Mouse (Mus musculus): Measurements from ENCODE around the gene Slc25a21. TPM values are rescaled to one million over a fixed set of nuclear protein-coding genes. Genes with fewer than 3 reads are reported as not detected.

Gene Slc25a21
- polyA plus RNA-seq, 1 experiment from 2014 or later = 0.71 TPM

GRCm38 (mm10) chr12:57093107-57093506 is 104.2 kb downstream of the Slc25a21 start:
- no peaks in the 10 kb centered on the region for H3K4me1 ChIP-seq (ENCODE audit: control insufficient read depth, insufficient read depth, low read length)
- H3K9me3 ChIP-seq (ENCODE audit: control insufficient read depth, low read length) = no peaks in the 10 kb centered on the region
- no peak for ATAC-seq
- H3K9ac ChIP-seq (ENCODE audit: low read depth, low read length) = no peak overlapping the region
- H3K27ac ChIP-seq (ENCODE audit: low read length) = no peak overlapping the region
- H3K36me3 ChIP-seq (ENCODE audit: control insufficient read depth, insufficient read depth, low read length) = no peaks in the 10 kb centered on the region
- WGBS = 51% methylated on average over 5 of the region's 5 CpGs
- no peak overlapping the region for H3K4me3 ChIP-seq (ENCODE audit: low read length)
- no peaks in the 10 kb centered on the region for H3K27me3 ChIP-seq (replicated peaks; ENCODE audit: control insufficient read depth, insufficient read depth, low read length)
- H3K4me2 ChIP-seq (ENCODE audit: low read depth, low read length) = no peak overlapping the region

GRCm38 (mm10) chr12:57084519-57084918 is 112.8 kb downstream of the Slc25a21 start:
- Histone ChIP-seq H3K9me3 (ENCODE audit: control insufficient read depth, low read length) (no peaks in the 10 kb centered on the region), H3K9ac (ENCODE audit: low read depth, low read length) (no peak overlapping the region), H3K4me1 (ENCODE audit: control insufficient read depth, insufficient read depth, low read length) (no peaks in the 10 kb centered on the region), H3K4me3 (ENCODE audit: low read length) (no peak overlapping the region), H3K4me2 (ENCODE audit: low read depth, low read length) (no peak overlapping the region), H3K27me3 (replicated peaks; ENCODE audit: control insufficient read depth, insufficient read depth, low read length) (no peaks in the 10 kb centered on the region), H3K36me3 (ENCODE audit: control insufficient read depth, insufficient read depth, low read length) (no peaks in the 10 kb centered on the region), H3K27ac (ENCODE audit: low read length) (no peak overlapping the region)
- no peak for ATAC-seq
- 56% methylated on average over 3 of the region's 3 CpGs for WGBS

- H3K9ac ChIP-seq (ENCODE audit: low read depth, low read length) = no peak overlapping the region
- no peak overlapping the region for H3K4me3 ChIP-seq (ENCODE audit: low read length)
- no peaks in the 10 kb centered on the region for H3K27me3 ChIP-seq (replicated peaks; ENCODE audit: control insufficient read depth, insufficient read depth, low read length)
- H3K4me2 ChIP-seq (ENCODE audit: low read depth, low read length) = no peak overlapping the region
- 80% methylated on average over 5 of the region's 5 CpGs for WGBS
- H3K36me3 ChIP-seq (ENCODE audit: control insufficient read depth, insufficient read depth, low read length) = no peaks in the 10 kb centered on the region
- no peaks in the 10 kb centered on the region for H3K9me3 ChIP-seq (ENCODE audit: control insufficient read depth, low read length)
- H3K27ac ChIP-seq (ENCODE audit: low read length) = no peak overlapping the region
- H3K4me1 ChIP-seq (ENCODE audit: control insufficient read depth, insufficient read depth, low read length) = no peaks in the 10 kb centered on the region
- ATAC-seq = no peak
These were observed 113.7 kb downstream of the Slc25a21 start for GRCm38 (mm10) chr12:57083533-57083932.

- Histone ChIP-seq H3K9me3 (ENCODE audit: control insufficient read depth, low read length) (no peaks in the 10 kb centered on the region), H3K27me3 (replicated peaks; ENCODE audit: control insufficient read depth, insufficient read depth, low read length) (no peaks in the 10 kb centered on the region), H3K36me3 (ENCODE audit: control insufficient read depth, insufficient read depth, low read length) (no peaks in the 10 kb centered on the region), H3K4me3 (ENCODE audit: low read length) (no peak overlapping the region), H3K27ac (ENCODE audit: low read length) (no peak overlapping the region), H3K4me2 (ENCODE audit: low read depth, low read length) (no peak overlapping the region), H3K4me1 (ENCODE audit: control insufficient read depth, insufficient read depth, low read length) (no peaks in the 10 kb centered on the region), H3K9ac (ENCODE audit: low read depth, low read length) (no peak overlapping the region)
- WGBS = 70% methylated on average over 4 of the region's 4 CpGs
- ATAC-seq = no peak
These were observed 120.7 kb downstream of the Slc25a21 start for GRCm38 (mm10) chr12:57076606-57077005.

GRCm38 (mm10) chr12:57072616-57073015 is 124.7 kb downstream of the Slc25a21 start:
- no peaks in the 10 kb centered on the region for H3K36me3 ChIP-seq (ENCODE audit: control insufficient read depth, insufficient read depth, low read length)
- no peak for ATAC-seq
- H3K9ac ChIP-seq (ENCODE audit: low read depth, low read length) = no peak overlapping the region
- no peaks in the 10 kb centered on the region for H3K4me1 ChIP-seq (ENCODE audit: control insufficient read depth, insufficient read depth, low read length)
- H3K27ac ChIP-seq (ENCODE audit: low read length) = no peak overlapping the region
- no peaks in the 10 kb centered on the region for H3K27me3 ChIP-seq (replicated peaks; ENCODE audit: control insufficient read depth, insufficient read depth, low read length)
- H3K4me3 ChIP-seq (ENCODE audit: low read length) = no peak overlapping the region
- no peaks in the 10 kb centered on the region for H3K9me3 ChIP-seq (ENCODE audit: control insufficient read depth, low read length)
- 75% methylated on average over 2 of the region's 2 CpGs for WGBS
- H3K4me2 ChIP-seq (ENCODE audit: low read depth, low read length) = no peak overlapping the region

- H3K9me3 ChIP-seq (ENCODE audit: control insufficient read depth, low read length) = no peaks in the 10 kb centered on the region
- no peaks in the 10 kb centered on the region for H3K27me3 ChIP-seq (replicated peaks; ENCODE audit: control insufficient read depth, insufficient read depth, low read length)
- no peak overlapping the region for H3K9ac ChIP-seq (ENCODE audit: low read depth, low read length)
- ATAC-seq = no peak
- no peak overlapping the region for H3K27ac ChIP-seq (ENCODE audit: low read length)
- no peaks in the 10 kb centered on the region for H3K36me3 ChIP-seq (ENCODE audit: control insufficient read depth, insufficient read depth, low read length)
- no peaks in the 10 kb centered on the region for H3K4me1 ChIP-seq (ENCODE audit: control insufficient read depth, insufficient read depth, low read length)
- no peak overlapping the region for H3K4me3 ChIP-seq (ENCODE audit: low read length)
- 41% methylated on average over 5 of the region's 5 CpGs for WGBS
- H3K4me2 ChIP-seq (ENCODE audit: low read depth, low read length) = no peak overlapping the region
These were observed 128.7 kb downstream of the Slc25a21 start for GRCm38 (mm10) chr12:57068607-57069006.

GRCm38 (mm10) chr12:57019737-57020136 is 177.5 kb downstream of the Slc25a21 start:
- H3K4me1 ChIP-seq (ENCODE audit: control insufficient read depth, insufficient read depth, low read length) = no peaks in the 10 kb centered on the region
- H3K4me2 ChIP-seq (ENCODE audit: low read depth, low read length) = no peak overlapping the region
- no peak overlapping the region for H3K27ac ChIP-seq (ENCODE audit: low read length)
- ATAC-seq = no peak
- no peak overlapping the region for H3K4me3 ChIP-seq (ENCODE audit: low read length)
- no peaks in the 10 kb centered on the region for H3K27me3 ChIP-seq (replicated peaks; ENCODE audit: control insufficient read depth, insufficient read depth, low read length)
- no peaks in the 10 kb centered on the region for H3K9me3 ChIP-seq (ENCODE audit: control insufficient read depth, low read length)
- H3K36me3 ChIP-seq (ENCODE audit: control insufficient read depth, insufficient read depth, low read length) = no peaks in the 10 kb centered on the region
- 59% methylated on average over 4 of the region's 4 CpGs for WGBS
- H3K9ac ChIP-seq (ENCODE audit: low read depth, low read length) = no peak overlapping the region

GRCm38 (mm10) chr12:57016845-57017244 is 180.4 kb downstream of the Slc25a21 start:
- Histone ChIP-seq H3K9ac (ENCODE audit: low read depth, low read length) (no peak overlapping the region), H3K4me2 (ENCODE audit: low read depth, low read length) (no peak overlapping the region), H3K27me3 (replicated peaks; ENCODE audit: control insufficient read depth, insufficient read depth, low read length) (no peaks in the 10 kb centered on the region), H3K9me3 (ENCODE audit: control insufficient read depth, low read length) (no peaks in the 10 kb centered on the region), H3K27ac (ENCODE audit: low read length) (no peak overlapping the region), H3K4me3 (ENCODE audit: low read length) (no peak overlapping the region), H3K36me3 (ENCODE audit: control insufficient read depth, insufficient read depth, low read length) (no peaks in the 10 kb centered on the region), H3K4me1 (ENCODE audit: control insufficient read depth, insufficient read depth, low read length) (no peaks in the 10 kb centered on the region)
- ATAC-seq = no peak
- WGBS = 88% methylated on average over 3 of the region's 3 CpGs

GRCm38 (mm10) chr12:57016324-57016723 is 180.9 kb downstream of the Slc25a21 start:
- WGBS = 50% methylated on average over 3 of the region's 3 CpGs
- no peak overlapping the region for H3K4me3 ChIP-seq (ENCODE audit: low read length)
- H3K36me3 ChIP-seq (ENCODE audit: control insufficient read depth, insufficient read depth, low read length) = no peaks in the 10 kb centered on the region
- H3K4me1 ChIP-seq (ENCODE audit: control insufficient read depth, insufficient read depth, low read length) = no peaks in the 10 kb centered on the region
- no peak for ATAC-seq
- no peak overlapping the region for H3K9ac ChIP-seq (ENCODE audit: low read depth, low read length)
- no peaks in the 10 kb centered on the region for H3K9me3 ChIP-seq (ENCODE audit: control insufficient read depth, low read length)
- H3K27me3 ChIP-seq (replicated peaks; ENCODE audit: control insufficient read depth, insufficient read depth, low read length) = no peaks in the 10 kb centered on the region
- no peak overlapping the region for H3K4me2 ChIP-seq (ENCODE audit: low read depth, low read length)
- H3K27ac ChIP-seq (ENCODE audit: low read length) = no peak overlapping the region

- no peaks in the 10 kb centered on the region for H3K9me3 ChIP-seq (ENCODE audit: control insufficient read depth, low read length)
- 42% methylated on average over 11 of the region's 11 CpGs for WGBS
- no peak overlapping the region for H3K27ac ChIP-seq (ENCODE audit: low read length)
- no peaks in the 10 kb centered on the region for H3K27me3 ChIP-seq (replicated peaks; ENCODE audit: control insufficient read depth, insufficient read depth, low read length)
- H3K4me1 ChIP-seq (ENCODE audit: control insufficient read depth, insufficient read depth, low read length) = no peaks in the 10 kb centered on the region
- no peak overlapping the region for H3K4me3 ChIP-seq (ENCODE audit: low read length)
- H3K4me2 ChIP-seq (ENCODE audit: low read depth, low read length) = no peak overlapping the region
- H3K9ac ChIP-seq (ENCODE audit: low read depth, low read length) = no peak overlapping the region
- no peak for ATAC-seq
- H3K36me3 ChIP-seq (ENCODE audit: control insufficient read depth, insufficient read depth, low read length) = no peaks in the 10 kb centered on the region
These were observed 188.3 kb downstream of the Slc25a21 start for GRCm38 (mm10) chr12:57009010-57009409.
